Mouse (Mus musculus) midbrain, embryonic 11.5 days (tissue): ENCODE measurements around the gene Nt5c3b. TPM values are rescaled to one million over a fixed set of nuclear protein-coding genes. Genes with fewer than 3 reads are reported as not detected.

Experiments used
- ATAC-seq: fragments of 200-750 bp; cut with Nextera tagmentation; 2 replicates; pipeline ENCODE4 v1.8.0; 2017; ENCODE audit warnings: moderate TSS enrichment, moderate library complexity; ENCODE audit not compliant: low FRiP score
- DNase-seq: peaks from one replicate; pipeline ENCODE4 v3.0.0; 2015; ENCODE audit warnings: low spot score; ENCODE audit errors: missing footprints
- H3K27ac ChIP-seq: fragments of 300-500 bp; sonication (generic); 2 replicates; pipeline ENCODE4 v1.5.1; 2014; ENCODE audit warnings: low read depth, low read length
- H3K27me3 ChIP-seq: fragments of 300-500 bp; sonication (generic); 2 replicates; pipeline ENCODE4 v1.6.1; 2014; ENCODE audit warnings: mild to moderate bottlenecking, low read length, moderate library complexity, mixed read lengths; ENCODE audit not compliant: control insufficient read depth, insufficient read depth
- H3K36me3 ChIP-seq: fragments of 300-500 bp; sonication (generic); 2 replicates; pipeline ENCODE4 v1.6.1; 2014; ENCODE audit warnings: mild to moderate bottlenecking, low read length, moderate library complexity, mixed read lengths; ENCODE audit not compliant: control insufficient read depth, insufficient read depth
- H3K4me1 ChIP-seq: fragments of 300-500 bp; sonication (generic); 2 replicates; pipeline ENCODE4 v1.6.1; 2014; ENCODE audit warnings: low read length; ENCODE audit not compliant: control insufficient read depth, insufficient read depth
- H3K4me2 ChIP-seq: fragments of 300-500 bp; sonication (generic); 2 replicates; pipeline ENCODE4 v1.6.1; 2014; ENCODE audit warnings: mild to moderate bottlenecking, moderate library complexity
- H3K4me3 ChIP-seq: fragments of 300-500 bp; sonication (generic); 2 replicates; pipeline ENCODE4 v1.5.1; 2014; ENCODE audit warnings: low read depth, low read length
- H3K9ac ChIP-seq: fragments of 300-500 bp; sonication (generic); 2 replicates; pipeline ENCODE4 v1.6.1; 2014; ENCODE audit warnings: low read length
- H3K9me3 ChIP-seq: fragments of 300-500 bp; sonication (generic); 2 replicates; pipeline ENCODE4 v1.6.1; 2016; ENCODE audit warnings: low read length; ENCODE audit not compliant: control insufficient read depth
- WGBS: fragments of 180-500 bp; shearing (Covaris S2); extraction: QIAGEN DNeasy Blood & Tissue Kit; methylation state at CpG from one replicate; pipeline ENCODE4 v1.1.7; 2014; 5-methylcytosine and 5-hydroxymethylcytosine counted together
- polyA plus RNA-seq: library from polyadenylated mRNA; unstranded; fragments of >200 nt; fragmentation: Nextera tagmentation; extraction: Ambion mirVana; gene quantifications from 2 replicates; pipeline ENCODE4 v1.2.1, GENCODE M21; 2014

Gene Nt5c3b
- polyA plus RNA-seq, 1 experiment from 2014 or later = 88.9 TPM

- 83% methylated on average over 9 of the region's 9 CpGs for WGBS
- H3K4me3 ChIP-seq = no peak overlapping the region
- peaks cover 21% of the 10 kb centered on the region for H3K27me3 ChIP-seq
- no peaks in the 10 kb centered on the region for H3K36me3 ChIP-seq
- no peak overlapping the region for H3K4me2 ChIP-seq
- DNase-seq (no peak), ATAC-seq (no peak)
- no peak overlapping the region for H3K9ac ChIP-seq
- no peak overlapping the region for H3K27ac ChIP-seq
- no peaks in the 10 kb centered on the region for H3K9me3 ChIP-seq
- 0 out of 2 replicates have a peak, but pooled peaks cover 3% of the 10 kb centered on the region for H3K4me1 ChIP-seq
Measured at GRCm38 (mm10) chr11:100399320-100399719, 42.3 kb downstream of the Nt5c3b start.

- H3K4me3 ChIP-seq = no peak overlapping the region
- no peak overlapping the region for H3K4me2 ChIP-seq
- 0 out of 2 replicates have a peak, but pooled peaks cover 3% of the 10 kb centered on the region for H3K4me1 ChIP-seq
- H3K27ac ChIP-seq = no peak overlapping the region
- DNase-seq = no peak
- ATAC-seq = no peak
- peaks cover 22% of the 10 kb centered on the region for H3K27me3 ChIP-seq
- no peak overlapping the region for H3K9ac ChIP-seq
- H3K9me3 ChIP-seq = no peaks in the 10 kb centered on the region
- H3K36me3 ChIP-seq = no peaks in the 10 kb centered on the region
- WGBS = 97% methylated on average over 7 of the region's 7 CpGs
Measured at GRCm38 (mm10) chr11:100398517-100398916, 43.1 kb downstream of the Nt5c3b start.

- Histone ChIP-seq H3K27me3 (peaks cover 22% of the 10 kb centered on the region), H3K4me2 (peak within 1 kb of the TSS; percentile 60), H3K4me3 (peak within 1 kb of the TSS; percentile 52), H3K36me3 (no peaks in the 10 kb centered on the region), H3K9me3 (no peaks in the 10 kb centered on the region), H3K4me1 (0 out of 2 replicates have a peak, but pooled peaks cover 3% of the 10 kb centered on the region), H3K9ac (peak within 1 kb of the TSS; percentile 63), H3K27ac (no peak within 1 kb of the TSS)
- under 1% methylated on average over 37 of the region's 37 CpGs for WGBS
- DNase-seq = peak; percentile 99
- ATAC-seq = peak; percentile 97
Measured at GRCm38 (mm10) chr11:100397600-100398389, 43.8 kb downstream of the Nt5c3b start, which contains the start of gene Jup. Gene Jup, minus strand, starts transcription at chr11:100397763.

- WGBS = 3% methylated on average over 42 of the region's 42 CpGs
- Histone ChIP-seq H3K9ac (peak overlapping the region; percentile 63), H3K27ac (no peak overlapping the region), H3K4me2 (peak overlapping the region; percentile 60), H3K27me3 (peaks cover 22% of the 10 kb centered on the region), H3K4me1 (0 out of 2 replicates have a peak, but pooled peaks cover 3% of the 10 kb centered on the region), H3K9me3 (no peaks in the 10 kb centered on the region), H3K4me3 (peak overlapping the region; percentile 52), H3K36me3 (no peaks in the 10 kb centered on the region)
- ATAC-seq = no peak
- peak; percentile 89 for DNase-seq
Measured at GRCm38 (mm10) chr11:100396886-100397599, 44.6 kb downstream of the Nt5c3b start.

GRCm38 (mm10) chr11:100395861-100396631 is 45.6 kb downstream of the Nt5c3b start:
- DNase-seq (no peak), ATAC-seq (no peak)
- Histone ChIP-seq H3K36me3 (no peaks in the 10 kb centered on the region), H3K4me3 (peak overlapping the region; percentile 52), H3K4me1 (peaks cover 5% of the 10 kb centered on the region; the same call in 1 of the 2 replicates), H3K9me3 (no peaks in the 10 kb centered on the region), H3K27me3 (peaks cover 22% of the 10 kb centered on the region), H3K9ac (no peak overlapping the region), H3K4me2 (peak overlapping the region; percentile 60), H3K27ac (no peak overlapping the region)
- 34% methylated on average over 17 of the region's 17 CpGs for WGBS

GRCm38 (mm10) chr11:100395200-100395599 is 46.4 kb downstream of the Nt5c3b start:
- Histone ChIP-seq H3K4me1 (peaks cover 5% of the 10 kb centered on the region), H3K9me3 (no peaks in the 10 kb centered on the region), H3K36me3 (no peaks in the 10 kb centered on the region), H3K27me3 (peaks cover 22% of the 10 kb centered on the region), H3K9ac (no peak overlapping the region), H3K27ac (no peak overlapping the region), H3K4me3 (no peak overlapping the region), H3K4me2 (no peak overlapping the region)
- ATAC-seq (no peak), DNase-seq (no peak)
- WGBS = 42% methylated on average over 11 of the region's 11 CpGs

- ATAC-seq (no peak), DNase-seq (no peak)
- Histone ChIP-seq H3K27me3 (peaks cover 22% of the 10 kb centered on the region), H3K4me3 (no peak overlapping the region), H3K4me2 (no peak overlapping the region), H3K27ac (no peak overlapping the region), H3K9me3 (no peaks in the 10 kb centered on the region), H3K36me3 (no peaks in the 10 kb centered on the region), H3K4me1 (peaks cover 5% of the 10 kb centered on the region), H3K9ac (no peak overlapping the region)
- 79% methylated on average over 5 of the region's 5 CpGs for WGBS
Measured at GRCm38 (mm10) chr11:100394353-100395074, 47.1 kb downstream of the Nt5c3b start.

- 85% methylated on average over 7 of the region's 7 CpGs for WGBS
- Histone ChIP-seq H3K4me3 (no peak overlapping the region), H3K27ac (no peak overlapping the region), H3K9ac (no peak overlapping the region), H3K4me1 (peaks cover 5% of the 10 kb centered on the region), H3K9me3 (no peaks in the 10 kb centered on the region), H3K36me3 (no peaks in the 10 kb centered on the region), H3K4me2 (no peak overlapping the region), H3K27me3 (peaks cover 22% of the 10 kb centered on the region)
- ATAC-seq (no peak), DNase-seq (no peak)
Measured at GRCm38 (mm10) chr11:100393733-100394132, 47.9 kb downstream of the Nt5c3b start.
